Mouse (Mus musculus) kidney, postnatal 14 days (tissue): ENCODE results near the gene Mllt3.
"Not testable (repeated sequence)": the region's sequence is repeated elsewhere in the genome, so short reads cannot be mapped to it uniquely, and the experiment has no call there.

Experiments used
- DNase-seq: peaks from one replicate; pipeline ENCODE4 v3.0.0; 2022; ENCODE audit warnings: mixed read lengths

Gene Mllt3

GRCm38 (mm10) chr4:88011870-88012572 lies 21.1 kb downstream of the Mllt3 start:
- DNase-seq: no peak

DNA sequence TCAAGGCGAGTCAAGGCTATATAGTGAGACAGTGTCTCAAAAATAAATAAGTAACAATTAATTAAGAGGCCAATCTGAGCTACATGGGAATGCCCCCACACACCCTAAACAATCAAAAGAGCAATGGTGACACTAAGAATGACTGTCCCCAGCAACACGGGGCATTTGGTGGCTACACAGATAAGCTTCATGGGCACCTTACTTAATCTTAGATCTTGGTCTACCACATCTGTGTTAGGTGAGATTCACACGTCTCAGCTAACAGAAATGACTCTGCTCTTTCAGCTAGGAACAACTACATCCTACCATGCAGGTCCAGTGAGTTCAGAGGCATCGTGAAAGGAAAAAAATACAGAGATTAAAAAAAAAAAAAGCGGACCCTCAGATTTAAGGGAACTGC lies 22.7 kb downstream of the Mllt3 start:
- DNase-seq: no peak

DNA sequence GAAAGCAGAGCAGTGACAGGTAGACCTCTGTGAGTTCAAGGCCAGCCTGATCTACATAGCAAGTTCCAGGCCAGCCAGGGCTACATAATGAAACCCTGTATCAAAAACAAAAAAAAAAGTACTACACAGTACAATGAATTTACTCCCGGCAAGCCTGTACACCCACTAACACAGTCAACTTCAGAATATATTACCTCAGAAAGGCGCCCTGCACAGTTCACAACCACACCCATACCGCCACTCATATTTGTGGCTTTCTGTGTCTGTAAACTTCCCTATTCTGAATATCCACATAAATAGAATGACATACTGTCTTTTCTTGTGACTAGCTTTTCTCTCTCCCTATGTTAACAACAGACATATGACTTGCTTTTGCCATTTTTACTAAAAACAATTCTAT lies 27.4 kb downstream of the Mllt3 start:
- no peak for DNase-seq

DNA sequence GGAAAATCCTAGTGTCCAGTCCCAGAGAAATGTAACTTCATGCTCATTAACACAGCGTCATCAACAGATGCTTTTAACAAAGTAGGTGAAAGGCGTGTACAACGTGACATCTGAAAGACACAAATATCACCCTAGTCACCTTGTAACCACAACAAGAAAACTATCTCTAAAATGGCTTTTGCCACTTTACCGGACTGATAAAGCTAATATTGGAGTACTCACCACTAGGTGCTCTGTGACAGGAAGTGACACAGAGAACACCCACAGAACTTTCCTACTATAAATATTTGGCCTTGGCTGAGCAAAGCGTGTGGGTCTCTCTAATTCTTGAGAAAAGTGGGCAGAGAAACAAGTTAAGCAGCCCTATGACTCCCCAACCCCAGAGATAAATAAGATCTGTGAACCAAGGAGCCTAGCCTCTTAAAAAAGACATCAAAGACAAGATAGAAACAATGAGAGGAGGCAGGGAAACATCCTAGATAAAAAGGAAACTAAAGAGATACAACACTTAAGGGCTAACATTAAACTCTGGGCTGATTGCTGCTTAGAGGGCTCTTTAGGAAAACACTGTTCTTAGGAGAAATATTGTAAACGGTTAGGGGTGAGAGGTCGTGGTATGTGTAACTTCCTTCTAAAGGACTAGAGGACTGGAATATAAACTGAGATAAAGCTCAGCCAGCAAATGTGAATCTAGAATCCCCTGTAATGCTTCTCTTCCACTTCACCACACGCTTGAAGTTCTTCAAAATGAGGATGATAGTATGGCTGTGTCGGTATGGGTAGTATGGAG lies 29.8 kb downstream of the Mllt3 start:
- DNase-seq: no peak

DNA sequence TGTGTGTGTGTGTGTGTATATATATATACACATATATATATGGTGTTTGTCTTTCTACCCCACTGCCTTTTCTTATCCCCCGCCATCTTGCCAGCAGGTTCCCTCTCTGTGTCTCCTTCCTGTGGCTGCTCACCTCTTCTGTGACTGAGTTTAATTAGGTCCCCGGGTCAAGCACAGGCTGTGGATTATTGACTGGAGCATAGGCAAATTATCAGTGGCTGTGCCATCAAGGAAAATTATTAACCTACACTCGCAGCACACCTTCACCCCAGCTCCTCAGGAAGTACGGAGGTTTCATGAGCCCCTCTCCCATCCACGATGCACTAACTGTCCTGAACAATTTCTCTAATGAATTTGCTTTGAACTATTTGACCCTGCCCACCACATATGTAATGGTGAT lies 41.5 kb downstream of the Mllt3 start:
- DNase-seq: no peak

DNA sequence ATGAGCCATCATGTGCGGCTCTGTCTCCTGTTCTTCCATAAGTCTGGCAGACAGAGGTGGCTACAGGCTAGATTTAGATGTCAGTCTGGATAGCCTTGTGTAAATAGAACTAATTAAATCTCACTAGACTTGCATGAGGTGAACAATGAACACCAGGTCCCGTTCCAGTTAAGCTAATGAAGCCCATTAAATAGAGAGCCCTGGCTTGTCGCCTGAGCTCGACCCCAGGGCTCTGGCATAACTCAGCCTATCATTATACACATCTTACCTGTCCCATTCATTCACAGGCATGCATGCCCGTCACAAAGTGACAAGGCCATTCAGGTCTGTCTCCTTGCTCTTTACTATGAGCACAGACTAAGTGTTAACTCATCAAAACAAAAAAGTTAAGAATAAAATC lies 42.2 kb downstream of the Mllt3 start:
- DNase-seq: no peak

- no peak for DNase-seq
Measured at GRCm38 (mm10) chr4:87985281-87985680, 47.9 kb downstream of the Mllt3 start.

DNA sequence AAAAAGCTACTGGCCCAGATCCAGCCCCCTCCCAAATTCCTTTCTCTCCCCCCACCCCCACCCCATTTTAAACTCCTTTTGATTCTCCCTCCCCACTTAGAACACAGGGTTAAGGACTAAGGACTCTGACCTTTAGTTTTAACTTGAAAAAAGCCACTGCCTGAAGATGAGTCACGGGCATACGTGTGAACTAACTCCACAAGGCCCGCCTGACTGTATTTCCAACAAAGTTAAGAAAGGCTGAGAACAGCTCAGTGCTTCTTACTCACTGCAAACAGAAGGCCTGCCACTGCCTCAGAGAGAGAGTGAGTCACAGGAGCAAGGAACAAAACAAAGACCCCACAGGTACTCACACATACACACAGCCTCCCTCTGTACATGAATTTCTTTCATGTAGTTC lies 48.6 kb downstream of the Mllt3 start:
- peak; percentile 44 for DNase-seq

GRCm38 (mm10) chr4:87984091-87984490 lies 49.1 kb downstream of the Mllt3 start:
- DNase-seq: no peak

DNA sequence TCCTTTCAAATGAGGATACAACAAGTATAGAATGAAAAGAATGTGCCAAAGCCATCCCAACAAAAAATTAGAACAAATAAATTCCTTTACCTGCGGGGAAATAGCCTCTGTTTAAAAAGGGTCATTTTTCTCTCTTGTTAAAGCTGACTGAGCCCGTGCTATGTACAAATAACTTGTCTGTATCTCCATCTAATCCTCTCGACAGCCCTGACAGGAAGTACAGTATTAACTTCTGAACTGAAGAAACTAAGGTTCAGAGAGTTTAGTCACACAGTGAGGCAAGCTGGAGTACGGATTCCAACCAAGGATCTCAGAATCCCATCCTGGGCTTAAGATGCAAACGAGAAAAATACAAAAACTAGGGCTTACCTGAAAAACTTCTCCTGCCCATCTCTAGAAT lies 50.6 kb downstream of the Mllt3 start:
- DNase-seq: no peak

GRCm38 (mm10) chr4:87977820-87978448 lies 55.2 kb downstream of the Mllt3 start:
- no peak for DNase-seq

GRCm38 (mm10) chr4:87965836-87966235 lies 67.3 kb downstream of the Mllt3 start:
- no peak for DNase-seq

DNA sequence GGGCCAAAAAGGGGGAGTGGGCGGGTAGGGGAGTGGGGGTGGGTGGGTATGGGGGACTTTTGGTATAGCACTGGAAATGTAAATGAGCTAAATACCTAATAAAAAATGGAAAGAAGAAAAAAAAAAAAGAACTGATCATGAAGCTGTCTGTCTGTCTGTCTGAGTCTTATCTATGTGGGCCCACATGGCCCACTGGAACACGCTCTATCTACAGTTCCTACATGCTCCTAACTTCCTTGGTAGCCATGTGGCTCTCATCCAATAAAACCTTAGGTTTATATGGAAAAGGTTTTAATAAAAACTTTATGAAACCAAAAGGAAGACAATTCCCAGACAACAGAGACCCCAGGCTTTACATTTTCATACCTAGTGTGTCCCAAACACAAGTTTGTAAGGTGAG lies 68.3 kb downstream of the Mllt3 start:
- DNase-seq: not testable (repeated sequence)

GRCm38 (mm10) chr4:87963773-87964076 lies 69.4 kb downstream of the Mllt3 start:
- no peak for DNase-seq

DNA sequence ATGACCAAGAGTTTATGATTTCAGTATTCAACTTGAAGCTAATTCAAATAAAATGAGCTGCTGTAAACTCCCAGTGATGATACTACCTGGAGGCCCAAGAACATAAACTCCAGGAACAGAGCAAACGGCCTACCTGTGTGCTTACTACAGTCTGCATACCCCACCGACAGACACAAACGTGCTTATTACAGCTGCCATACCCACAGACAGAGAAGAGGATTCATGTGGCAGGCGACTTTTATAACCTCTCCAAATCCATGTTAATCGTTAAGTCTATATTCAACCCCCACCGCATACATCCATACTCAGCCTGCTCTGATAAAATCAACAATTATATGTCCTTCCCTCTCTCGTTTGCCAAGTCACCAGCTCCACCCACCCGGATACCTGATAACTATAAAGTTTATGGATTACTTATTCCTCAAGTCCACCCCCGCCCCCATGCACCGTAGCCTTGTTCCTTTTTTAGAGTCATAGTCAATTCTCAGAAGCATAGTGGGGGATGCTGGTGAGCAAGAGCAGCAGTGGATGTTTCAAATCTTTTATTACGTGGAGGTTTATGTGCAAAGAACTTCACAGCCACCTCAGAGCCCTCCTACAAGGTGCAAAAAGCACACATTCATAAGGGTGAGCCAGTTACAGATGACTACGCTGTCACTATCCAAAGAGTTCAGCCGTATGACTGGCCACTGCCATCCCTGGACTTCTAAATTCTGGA lies 70.0 kb downstream of the Mllt3 start:
- DNase-seq: no peak

DNA sequence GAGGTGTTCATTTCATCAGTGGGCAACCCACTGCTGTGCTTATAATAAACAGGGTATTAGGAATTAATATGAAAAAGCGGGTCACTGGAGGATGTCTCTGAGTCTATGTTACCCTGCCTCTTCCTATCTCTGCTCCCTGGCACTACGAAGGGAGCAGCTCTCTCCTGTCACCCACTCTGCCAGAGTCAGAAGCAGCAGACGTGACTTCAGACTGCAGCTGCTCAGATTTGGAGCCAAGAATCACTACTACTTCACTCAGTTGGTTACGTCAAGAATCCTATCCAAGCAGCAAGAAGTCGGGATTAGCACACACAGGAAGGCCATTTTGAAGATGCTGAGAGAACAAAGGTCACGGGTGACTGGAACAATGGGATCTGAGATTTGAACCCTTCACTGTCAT lies 71.3 kb downstream of the Mllt3 start:
- DNase-seq: no peak

- no peak for DNase-seq
Measured at GRCm38 (mm10) chr4:87957852-87958251, 75.3 kb downstream of the Mllt3 start.

DNA sequence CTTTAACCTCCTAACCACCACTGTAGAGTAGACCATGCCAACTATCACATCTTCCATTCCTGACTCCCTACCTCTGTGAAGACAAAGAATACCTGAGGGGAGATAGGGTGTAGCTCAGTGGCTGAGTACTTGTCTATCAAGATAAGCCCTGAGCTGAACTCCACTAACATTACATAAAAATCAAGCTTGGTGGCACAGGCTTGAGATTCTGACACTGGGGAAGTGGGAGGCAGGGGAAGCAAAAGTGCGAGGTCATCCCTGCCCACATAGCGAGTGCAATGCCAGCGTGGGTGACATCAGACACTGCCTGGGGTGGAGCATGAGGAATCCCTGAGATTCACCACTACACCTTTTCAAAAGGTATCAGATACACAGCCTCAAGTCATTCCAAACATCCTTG lies 76.0 kb downstream of the Mllt3 start:
- DNase-seq: no peak

- no peak for DNase-seq
Measured at GRCm38 (mm10) chr4:87955132-87955531, 78.0 kb downstream of the Mllt3 start.

- DNase-seq: no peak
Measured at GRCm38 (mm10) chr4:87954421-87955083, 78.6 kb downstream of the Mllt3 start.

GRCm38 (mm10) chr4:87953736-87954135 lies 79.4 kb downstream of the Mllt3 start:
- no peak for DNase-seq

DNA sequence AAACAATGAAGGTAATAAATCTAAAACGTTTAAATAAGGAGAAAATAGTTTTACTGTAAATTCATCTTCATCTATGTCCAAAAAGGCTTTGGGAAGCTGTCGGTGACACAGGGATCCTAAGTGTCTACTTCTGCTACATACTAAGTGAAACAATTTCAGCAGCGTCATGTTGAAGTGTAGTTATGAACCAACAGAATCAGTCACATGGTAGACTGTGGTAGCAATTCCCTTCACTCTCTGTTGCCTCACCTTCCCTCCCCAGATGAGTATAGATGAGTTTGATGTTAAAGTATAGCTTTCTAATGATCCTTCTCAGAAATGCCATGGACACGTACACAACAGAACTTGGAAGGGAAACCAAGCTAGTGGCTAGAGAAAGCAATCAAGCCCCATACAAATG lies 79.9 kb downstream of the Mllt3 start:
- DNase-seq: no peak

DNA sequence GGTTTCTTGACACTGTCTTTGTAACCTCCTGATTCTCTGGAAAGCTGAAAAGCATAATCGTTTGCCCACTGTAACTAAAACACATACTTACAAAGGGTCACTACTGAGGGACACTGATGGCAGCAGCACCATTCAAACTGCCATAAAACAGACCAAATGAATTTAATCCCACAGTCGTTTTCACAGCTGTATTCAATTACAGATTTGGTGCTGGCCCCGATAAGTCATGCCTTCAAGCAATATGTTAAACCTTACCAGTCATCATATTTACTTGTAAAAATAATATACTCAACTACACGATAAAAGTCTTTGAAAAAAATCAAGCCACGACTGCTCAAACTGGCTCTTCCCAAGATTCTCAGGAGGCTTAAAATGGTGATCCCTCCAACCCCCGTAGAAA lies 83.7 kb downstream of the Mllt3 start:
- no peak for DNase-seq
